Mouse (Mus musculus): ENCODE measurements around the gene Mob1b.

Mob1b gene

DNA sequence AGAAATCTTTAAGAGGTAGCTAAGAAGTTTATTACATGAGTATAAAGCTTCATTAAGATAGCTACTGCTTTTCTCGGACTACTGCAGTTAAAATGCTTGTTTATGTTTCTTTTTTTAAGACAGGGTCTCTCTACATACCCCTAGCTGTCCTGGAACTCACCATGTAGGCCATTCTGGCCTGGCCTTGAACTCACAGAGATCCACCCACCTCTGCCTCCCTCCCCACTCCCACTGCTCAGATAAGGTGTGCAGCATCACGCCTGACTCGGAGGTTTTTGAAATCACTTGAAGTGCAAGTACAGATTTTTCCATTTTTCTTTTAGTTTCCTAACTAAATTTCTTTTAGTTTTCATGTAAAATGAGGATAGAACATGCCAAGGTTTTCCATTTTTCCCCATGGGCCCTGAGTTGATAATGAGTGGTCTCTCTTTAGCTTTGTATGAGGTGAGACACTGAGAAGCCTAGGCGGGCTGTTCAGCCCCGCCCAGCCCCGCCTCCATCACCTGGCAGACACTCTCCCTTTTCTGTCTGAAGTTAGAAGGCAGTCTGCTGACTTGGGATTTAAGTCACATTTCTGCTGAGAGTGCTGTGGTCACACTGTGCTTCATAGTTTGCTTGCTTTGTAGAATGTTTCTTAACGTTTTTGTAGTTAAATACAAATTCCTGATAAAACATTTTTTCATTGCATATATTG, 61.6 kb downstream of the Mob1b start:
- no peak for DNase-seq (ENCODE audit: low spot score)

DNA sequence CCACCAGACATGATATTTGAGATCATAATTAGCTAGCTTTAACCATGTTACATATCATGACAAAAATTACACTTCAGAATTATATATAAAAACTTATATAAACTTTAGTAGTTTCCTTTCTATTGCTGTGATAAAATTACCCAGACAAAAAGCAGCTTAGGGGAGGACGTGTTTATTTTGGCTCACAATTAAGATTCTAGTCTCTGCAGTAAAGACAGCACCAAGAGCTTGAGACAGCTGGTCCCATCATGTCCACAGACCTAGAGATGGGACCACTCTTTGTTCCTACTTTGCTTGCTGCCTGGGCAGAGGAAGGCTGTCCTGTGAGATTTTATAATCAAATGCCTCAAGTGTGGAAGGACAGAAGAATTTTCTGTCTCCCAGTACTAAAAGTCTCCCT, 64.4 kb downstream of the Mob1b start:
- DNase-seq (ENCODE audit: low spot score) = no peak

DNA sequence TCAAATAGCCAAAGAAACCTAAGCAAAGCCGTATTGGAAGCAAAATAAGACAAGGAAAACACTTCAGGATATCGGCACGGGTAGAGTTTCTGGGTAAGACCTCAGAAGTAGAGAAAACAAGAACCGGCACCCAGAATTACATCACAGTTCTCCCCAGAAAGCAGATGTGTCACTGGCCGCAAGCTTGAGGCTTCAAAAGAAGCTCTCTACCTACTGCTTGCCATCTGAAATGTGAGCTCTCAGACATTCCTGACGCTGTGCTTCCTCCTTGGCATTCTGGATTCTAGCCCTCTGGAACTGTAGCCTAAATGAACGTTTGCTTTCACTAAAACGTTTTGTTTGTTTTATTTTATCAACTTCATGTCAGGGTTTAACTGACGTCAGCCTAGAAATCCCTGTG, 70.0 kb downstream of the Mob1b start:
- DNase-seq (ENCODE audit: low spot score) = no peak

DNA sequence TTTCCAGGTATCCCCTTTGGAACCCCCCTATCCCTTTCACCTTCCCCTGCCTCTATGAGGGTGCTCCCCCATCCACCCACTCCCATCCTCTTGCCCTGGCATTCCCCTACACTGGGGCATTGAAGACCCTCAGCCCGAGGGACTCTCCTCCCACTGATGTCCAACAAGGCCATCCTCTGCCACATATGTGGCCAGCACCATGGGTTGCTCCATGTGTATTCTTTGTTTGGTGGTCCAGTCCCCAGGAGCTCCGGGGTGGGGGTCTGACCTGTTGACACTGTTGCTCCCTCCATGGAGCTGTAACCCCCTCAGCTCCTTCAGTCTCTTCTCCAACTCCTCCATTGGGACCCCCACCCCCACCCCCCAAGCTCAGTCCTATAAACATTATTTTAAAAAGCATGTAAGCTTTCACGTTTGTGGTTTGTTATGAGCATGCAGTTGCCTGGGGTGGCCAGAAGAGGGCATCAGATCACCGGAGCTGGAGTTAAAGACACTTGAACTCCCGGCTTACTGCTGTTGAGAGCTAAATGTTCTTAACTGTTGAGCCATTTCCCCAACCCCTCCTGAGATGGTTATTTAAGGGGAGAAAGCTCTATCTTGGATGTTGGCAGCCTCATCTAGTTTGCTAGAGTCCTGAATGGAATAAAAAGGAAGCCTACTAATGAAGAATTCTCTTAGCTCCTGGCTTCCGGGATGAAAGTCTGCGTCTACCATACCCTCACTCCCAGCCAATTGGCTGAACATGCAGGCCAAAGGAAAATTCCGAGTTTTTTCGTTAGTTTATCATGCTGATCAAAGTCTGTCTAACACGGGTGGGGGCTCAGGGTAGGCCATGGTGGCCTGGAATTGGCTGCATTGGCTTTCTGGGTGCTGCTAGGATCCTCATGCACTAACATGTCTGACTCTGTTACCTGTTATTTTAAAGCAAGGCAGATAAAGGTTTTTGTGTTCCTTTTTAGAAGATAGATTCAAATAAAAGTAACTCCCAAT, 70.9 kb downstream of the Mob1b start:
- peak; percentile 45 for DNase-seq (ENCODE audit: low spot score)

DNA sequence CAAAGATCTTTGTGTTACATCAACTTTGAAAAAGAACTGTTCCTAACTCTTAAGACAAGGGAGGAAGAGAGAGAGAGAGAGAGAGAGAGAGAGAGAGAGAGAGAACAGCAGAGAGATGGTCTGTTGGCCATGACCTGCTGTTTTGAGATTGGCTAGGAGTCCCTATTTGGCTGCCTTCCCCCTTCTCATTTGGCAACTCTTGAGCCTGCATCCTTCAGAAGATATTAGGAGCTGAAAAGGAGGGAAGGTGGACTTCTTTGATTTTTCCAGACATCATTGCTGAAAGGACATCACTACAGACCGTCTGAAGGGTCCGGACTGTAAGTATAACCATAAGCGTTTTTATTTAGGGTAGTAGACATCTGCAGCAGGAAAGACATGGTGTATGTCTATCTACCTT, 73.0 kb downstream of the Mob1b start:
- DNase-seq (ENCODE audit: low spot score) = no peak

DNA sequence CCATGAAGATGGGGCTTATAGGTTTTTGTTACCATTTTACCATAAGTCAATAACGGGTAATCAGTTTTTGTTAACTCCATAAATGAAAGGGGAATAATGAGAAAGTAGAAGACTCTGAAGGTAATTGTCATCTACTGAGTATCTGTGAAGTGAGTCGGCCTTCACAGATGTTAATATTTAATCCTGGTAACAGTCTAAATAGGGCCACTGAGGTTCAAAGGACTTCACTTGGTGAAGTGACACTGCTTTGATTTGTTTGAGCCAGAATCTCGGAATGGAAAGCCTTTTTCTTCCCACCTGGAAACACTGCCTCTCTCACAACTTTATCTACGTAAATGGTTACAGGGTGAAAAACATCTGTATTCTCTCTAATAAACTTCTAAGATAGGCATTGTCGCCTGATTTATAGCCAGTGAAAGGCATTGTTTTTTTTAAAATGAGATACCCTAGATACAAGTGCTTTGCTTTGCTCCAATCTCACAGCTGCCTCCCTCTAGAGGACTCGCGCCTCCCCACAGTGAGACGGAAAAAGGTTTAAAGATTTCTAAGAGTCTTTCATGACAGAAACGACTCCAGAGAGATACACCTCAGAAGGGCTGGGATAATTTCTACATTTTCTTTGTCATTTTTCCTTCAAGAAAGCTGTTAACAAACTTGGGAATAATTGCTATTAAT, 75.4 kb downstream of the Mob1b start:
- DNase-seq (ENCODE audit: low spot score) = no peak

DNA sequence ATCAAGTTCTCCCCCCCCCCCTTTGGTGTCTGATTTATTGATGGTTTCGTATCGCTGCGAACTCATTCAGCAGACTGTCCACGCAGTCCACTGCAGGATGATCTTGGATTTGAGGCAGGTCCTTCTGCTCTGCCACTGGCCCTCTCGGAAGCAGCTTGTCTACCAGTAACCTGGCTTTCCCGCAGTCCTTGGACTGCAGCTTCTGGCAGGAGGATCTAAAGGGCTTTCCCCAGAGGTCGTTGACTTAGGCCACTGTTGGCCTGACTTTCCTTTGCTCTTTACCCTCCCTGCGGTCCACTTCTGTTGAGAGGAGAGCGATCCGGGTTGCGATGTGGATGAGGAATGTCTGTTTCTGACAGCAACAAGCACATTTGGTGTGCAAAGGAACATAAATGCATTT, 75.9 kb downstream of the Mob1b start:
- DNase-seq (ENCODE audit: low spot score) = no peak

DNA sequence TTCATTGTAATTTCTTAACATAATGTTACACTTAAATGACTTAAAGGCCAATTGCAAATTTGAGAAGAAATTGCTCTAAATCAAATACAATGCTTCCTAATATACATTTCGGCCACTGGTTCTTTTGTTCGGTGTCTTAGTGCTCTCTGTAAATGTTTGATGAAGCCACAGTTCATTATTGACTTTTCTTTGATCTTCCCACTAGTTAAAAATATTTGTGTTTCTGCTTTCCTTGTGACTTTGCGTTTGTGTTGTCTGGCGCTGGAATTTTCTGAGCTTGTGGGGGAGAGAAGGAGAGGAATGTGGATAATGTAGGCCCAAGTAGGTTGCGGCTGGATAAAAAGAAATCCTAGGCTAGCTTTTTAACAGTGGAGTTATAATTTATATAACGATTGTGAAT, 76.5 kb downstream of the Mob1b start:
- DNase-seq (ENCODE audit: low spot score) = no peak

DNA sequence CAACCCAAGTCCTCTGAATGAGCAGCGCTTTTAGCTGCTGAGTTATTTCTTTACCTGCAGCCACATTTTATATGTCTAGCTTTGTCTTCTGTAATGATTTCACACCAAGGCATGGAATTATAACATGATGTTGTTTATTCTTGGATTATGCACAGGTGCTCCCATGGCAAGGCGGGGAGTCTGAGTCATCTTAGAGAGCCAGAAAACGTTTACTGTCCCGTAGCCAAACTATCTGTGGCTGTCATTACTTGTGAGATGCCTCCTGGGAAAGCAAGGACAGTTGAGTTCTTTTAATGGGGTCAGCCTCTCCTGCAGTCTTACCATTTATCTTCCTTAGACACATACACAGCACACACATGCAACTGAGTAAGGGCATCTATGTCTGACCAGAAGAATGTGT, 85.0 kb downstream of the Mob1b start:
- no peak for DNase-seq (ENCODE audit: low spot score)

DNA sequence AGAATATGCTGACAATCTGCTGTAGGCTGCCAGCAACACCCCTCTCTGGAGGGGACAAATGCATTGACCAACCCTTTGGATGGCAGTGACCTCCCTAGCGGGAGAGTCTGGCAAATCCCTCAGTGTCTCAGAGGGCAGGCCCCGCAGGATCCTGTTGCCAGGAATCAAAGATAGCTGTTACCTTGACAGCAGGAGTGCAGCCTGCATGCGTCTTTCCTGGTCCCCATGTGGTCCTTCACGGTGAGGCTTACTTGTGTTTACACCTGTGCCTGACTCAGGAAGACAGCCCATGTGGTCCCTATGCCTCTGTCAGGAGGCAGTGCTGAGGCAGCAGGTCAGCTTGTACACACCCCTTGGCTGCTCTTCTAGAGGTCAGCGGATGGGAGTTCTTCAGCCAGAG, 85.6 kb downstream of the Mob1b start:
- DNase-seq (ENCODE audit: low spot score) = no peak

DNA sequence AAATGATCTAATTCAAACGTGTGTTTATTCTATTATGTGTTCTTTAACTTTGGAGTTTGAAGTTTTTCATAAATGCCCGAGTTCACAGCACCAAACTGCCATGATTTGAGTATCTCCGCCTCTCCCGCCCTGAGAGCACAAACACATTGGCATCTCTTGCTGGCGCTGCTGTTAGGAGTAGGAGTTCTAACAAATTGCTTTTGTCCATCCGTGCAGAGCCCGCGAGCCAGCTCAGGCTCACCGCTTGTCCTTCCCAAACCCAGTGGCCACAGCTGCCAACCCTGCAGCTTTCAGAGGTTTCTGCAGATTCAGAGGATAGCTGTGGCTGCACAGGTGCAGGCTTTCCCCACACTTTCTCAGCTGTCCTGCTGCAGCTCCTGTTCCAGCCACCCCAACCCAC, 86.7 kb downstream of the Mob1b start:
- DNase-seq (ENCODE audit: low spot score) = no peak

DNA sequence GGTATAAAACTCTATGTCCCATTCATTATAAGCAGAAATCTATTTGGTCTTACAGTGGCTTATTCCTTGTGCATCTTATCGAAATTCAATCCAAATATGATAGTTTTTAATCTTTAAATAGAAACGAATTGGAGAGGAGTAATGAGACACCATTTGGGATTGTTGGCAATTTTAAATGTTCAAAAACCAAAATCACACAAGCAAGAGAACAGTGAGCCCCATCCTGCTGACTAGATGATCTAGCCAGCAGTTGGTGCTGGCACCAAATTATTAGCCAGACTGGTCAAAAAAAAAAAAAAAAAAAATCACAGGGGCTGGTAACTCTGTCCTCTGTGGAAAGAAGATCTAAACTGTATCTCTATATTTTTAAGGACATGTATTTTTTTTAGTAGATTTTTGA, 92.5 kb downstream of the Mob1b start:
- no peak for DNase-seq (ENCODE audit: low spot score)

Measured in lung, postnatal 25 days (tissue).